Mouse (Mus musculus) embryonic facial prominence, embryonic 15.5 days (tissue): ENCODE data around the gene Arl15. TPM values are rescaled to one million over a fixed set of nuclear protein-coding genes. Genes with fewer than 3 reads are reported as not detected.

ENCODE experiments used
- ATAC-seq: fragments of 200-750 bp; cut with Nextera tagmentation; 2 replicates; pipeline ENCODE4 v1.8.0; 2017; ENCODE audit warnings: low read depth, moderate TSS enrichment; ENCODE audit not compliant: insufficient number of reproducible peaks, low FRiP score, low TSS enrichment
- H3K27ac ChIP-seq: fragments of 300-500 bp; sonication (generic); replicated peaks from 2 replicates; pipeline ENCODE4 v1.5.1; 2015; ENCODE audit warnings: mild to moderate bottlenecking, inconsistent platforms
- H3K27me3 ChIP-seq: fragments of 300-500 bp; sonication (generic); 2 replicates; pipeline ENCODE4 v1.6.1; 2015; ENCODE audit warnings: inconsistent platforms
- H3K36me3 ChIP-seq: fragments of 300-500 bp; sonication (generic); 2 replicates; pipeline ENCODE4 v1.6.1; 2015; ENCODE audit warnings: mild to moderate bottlenecking, inconsistent platforms
- H3K4me1 ChIP-seq: fragments of 300-500 bp; sonication (generic); 2 replicates; pipeline ENCODE4 v1.6.1; 2015; ENCODE audit warnings: inconsistent platforms
- H3K4me2 ChIP-seq: fragments of 300-500 bp; sonication (generic); replicated peaks from 2 replicates; pipeline ENCODE4 v1.6.1; 2015; ENCODE audit warnings: mild to moderate bottlenecking, inconsistent platforms
- H3K4me3 ChIP-seq: fragments of 300-500 bp; sonication (generic); replicated peaks from 2 replicates; pipeline ENCODE4 v1.5.1; 2015; ENCODE audit warnings: mild to moderate bottlenecking, inconsistent platforms
- H3K9ac ChIP-seq: fragments of 300-500 bp; sonication (generic); 2 replicates; pipeline ENCODE4 v1.6.1; 2015; ENCODE audit warnings: inconsistent platforms
- H3K9me3 ChIP-seq: fragments of 300-500 bp; sonication (generic); replicated peaks from 2 replicates; pipeline ENCODE4 v1.6.1; 2016; ENCODE audit warnings: inconsistent platforms
- WGBS: fragments of 180-500 bp; shearing (Covaris S2); methylation state at CpG from one replicate; pipeline ENCODE4 v1.1.7; 2015; 5-methylcytosine and 5-hydroxymethylcytosine counted together
- polyA plus RNA-seq: library from polyadenylated mRNA; unstranded; fragments of >200 nt; fragmentation: Nextera tagmentation; extraction: Ambion mirVana; gene quantifications from 2 replicates; pipeline ENCODE4 v1.2.1, GENCODE M21; 2015

Gene Arl15
- polyA plus RNA-seq, 1 experiment from 2014 or later = 11.5 TPM

GRCm38 (mm10) chr13:113830805-113831204 lies 36.5 kb downstream of the Arl15 start:
- no peak overlapping the region for H3K27ac ChIP-seq
- no peak overlapping the region for H3K4me3 ChIP-seq
- 0 out of 2 replicates have a peak, but pooled peaks cover 3% of the 10 kb centered on the region for H3K36me3 ChIP-seq
- 64% methylated on average over 3 of the region's 3 CpGs for WGBS
- ATAC-seq = no peak
- H3K27me3 ChIP-seq = no peaks in the 10 kb centered on the region
- no peak overlapping the region for H3K9ac ChIP-seq
- 0 out of 2 replicates have a peak, but pooled peaks cover 4% of the 10 kb centered on the region for H3K4me1 ChIP-seq
- H3K4me2 ChIP-seq = no peak overlapping the region
- no peaks in the 10 kb centered on the region for H3K9me3 ChIP-seq

GRCm38 (mm10) chr13:113832947-113833346 lies 38.6 kb downstream of the Arl15 start:
- H3K4me3 ChIP-seq = no peak overlapping the region
- H3K4me1 ChIP-seq = 0 out of 2 replicates have a peak, but pooled peaks cover 4% of the 10 kb centered on the region
- H3K27ac ChIP-seq = no peak overlapping the region
- no peaks in the 10 kb centered on the region for H3K9me3 ChIP-seq
- no peak for ATAC-seq
- H3K9ac ChIP-seq = no peak overlapping the region
- no peaks in the 10 kb centered on the region for H3K27me3 ChIP-seq
- no peak overlapping the region for H3K4me2 ChIP-seq
- H3K36me3 ChIP-seq = 0 out of 2 replicates have a peak, but pooled peaks cover 3% of the 10 kb centered on the region
- WGBS = 73% methylated on average over 6 of the region's 6 CpGs

- H3K4me3 ChIP-seq = no peak overlapping the region
- no peaks in the 10 kb centered on the region for H3K36me3 ChIP-seq
- no peak overlapping the region for H3K9ac ChIP-seq
- H3K27ac ChIP-seq = no peak overlapping the region
- H3K9me3 ChIP-seq = no peaks in the 10 kb centered on the region
- H3K4me2 ChIP-seq = no peak overlapping the region
- no peaks in the 10 kb centered on the region for H3K27me3 ChIP-seq
- ATAC-seq = no peak
- 0 out of 2 replicates have a peak, but pooled peaks cover 4% of the 10 kb centered on the region for H3K4me1 ChIP-seq
- 91% methylated on average over 6 of the region's 6 CpGs for WGBS
These were observed 41.6 kb downstream of the Arl15 start for GRCm38 (mm10) chr13:113835921-113836320.

- Histone ChIP-seq H3K27me3 (no peaks in the 10 kb centered on the region), H3K27ac (no peak overlapping the region), H3K9ac (no peak overlapping the region), H3K4me2 (no peak overlapping the region), H3K4me1 (0 out of 2 replicates have a peak, but pooled peaks cover 2% of the 10 kb centered on the region), H3K4me3 (no peak overlapping the region), H3K9me3 (no peaks in the 10 kb centered on the region), H3K36me3 (no peaks in the 10 kb centered on the region)
- WGBS = 94% methylated on average over 16 of the region's 16 CpGs
- no peak for ATAC-seq
These were observed 44.6 kb downstream of the Arl15 start for GRCm38 (mm10) chr13:113838601-113839576.

- Histone ChIP-seq H3K4me1 (no peaks in the 10 kb centered on the region), H3K9me3 (no peaks in the 10 kb centered on the region), H3K4me2 (no peak overlapping the region), H3K27ac (no peak overlapping the region), H3K4me3 (no peak overlapping the region), H3K9ac (no peak overlapping the region), H3K36me3 (no peaks in the 10 kb centered on the region), H3K27me3 (no peaks in the 10 kb centered on the region)
- no peak for ATAC-seq
- 60% methylated on average over 6 of the region's 6 CpGs for WGBS
These were observed 46.1 kb downstream of the Arl15 start for GRCm38 (mm10) chr13:113840421-113840820.

- no peaks in the 10 kb centered on the region for H3K9me3 ChIP-seq
- no peak overlapping the region for H3K4me3 ChIP-seq
- ATAC-seq = no peak
- no peaks in the 10 kb centered on the region for H3K36me3 ChIP-seq
- no peaks in the 10 kb centered on the region for H3K4me1 ChIP-seq
- H3K27me3 ChIP-seq = no peaks in the 10 kb centered on the region
- no peak overlapping the region for H3K27ac ChIP-seq
- 79% methylated on average over 14 of the region's 14 CpGs for WGBS
- H3K9ac ChIP-seq = no peak overlapping the region
- no peak overlapping the region for H3K4me2 ChIP-seq
These were observed 48.4 kb downstream of the Arl15 start for GRCm38 (mm10) chr13:113842411-113843309.

GRCm38 (mm10) chr13:113843310-113843649 lies 49.0 kb downstream of the Arl15 start:
- ATAC-seq = no peak
- WGBS = 70% methylated on average over 3 of the region's 3 CpGs
- no peaks in the 10 kb centered on the region for H3K27me3 ChIP-seq
- H3K36me3 ChIP-seq = no peaks in the 10 kb centered on the region
- H3K27ac ChIP-seq = no peak overlapping the region
- no peak overlapping the region for H3K9ac ChIP-seq
- H3K9me3 ChIP-seq = no peaks in the 10 kb centered on the region
- H3K4me2 ChIP-seq = no peak overlapping the region
- H3K4me1 ChIP-seq = no peaks in the 10 kb centered on the region
- H3K4me3 ChIP-seq = no peak overlapping the region

GRCm38 (mm10) chr13:113843901-113844300 lies 49.6 kb downstream of the Arl15 start:
- 95% methylated on average over 8 of the region's 8 CpGs for WGBS
- Histone ChIP-seq H3K27me3 (no peaks in the 10 kb centered on the region), H3K9me3 (no peaks in the 10 kb centered on the region), H3K9ac (no peak overlapping the region), H3K4me1 (no peaks in the 10 kb centered on the region), H3K36me3 (no peaks in the 10 kb centered on the region), H3K4me3 (no peak overlapping the region), H3K27ac (no peak overlapping the region), H3K4me2 (no peak overlapping the region)
- ATAC-seq = no peak

GRCm38 (mm10) chr13:113844717-113845116 lies 50.4 kb downstream of the Arl15 start:
- no peaks in the 10 kb centered on the region for H3K27me3 ChIP-seq
- H3K36me3 ChIP-seq = no peaks in the 10 kb centered on the region
- no peaks in the 10 kb centered on the region for H3K9me3 ChIP-seq
- no peak overlapping the region for H3K27ac ChIP-seq
- no peak overlapping the region for H3K9ac ChIP-seq
- no peaks in the 10 kb centered on the region for H3K4me1 ChIP-seq
- no peak for ATAC-seq
- no peak overlapping the region for H3K4me3 ChIP-seq
- no peak overlapping the region for H3K4me2 ChIP-seq
- 82% methylated on average over 4 of the region's 4 CpGs for WGBS

- H3K9ac ChIP-seq = no peak overlapping the region
- 72% methylated on average over 1 of the region's 1 CpGs for WGBS
- H3K27ac ChIP-seq = no peak overlapping the region
- no peaks in the 10 kb centered on the region for H3K4me1 ChIP-seq
- H3K4me3 ChIP-seq = no peak overlapping the region
- no peaks in the 10 kb centered on the region for H3K27me3 ChIP-seq
- H3K4me2 ChIP-seq = no peak overlapping the region
- no peak for ATAC-seq
- no peaks in the 10 kb centered on the region for H3K36me3 ChIP-seq
- H3K9me3 ChIP-seq = no peaks in the 10 kb centered on the region
These were observed 50.9 kb downstream of the Arl15 start for GRCm38 (mm10) chr13:113845229-113845628.

GRCm38 (mm10) chr13:113846413-113846812 lies 52.1 kb downstream of the Arl15 start:
- WGBS = 70% methylated on average over 10 of the region's 10 CpGs
- H3K9ac ChIP-seq = no peak overlapping the region
- H3K9me3 ChIP-seq = no peaks in the 10 kb centered on the region
- H3K4me1 ChIP-seq = no peaks in the 10 kb centered on the region
- no peak overlapping the region for H3K4me2 ChIP-seq
- H3K4me3 ChIP-seq = no peak overlapping the region
- H3K36me3 ChIP-seq = no peaks in the 10 kb centered on the region
- no peaks in the 10 kb centered on the region for H3K27me3 ChIP-seq
- H3K27ac ChIP-seq = no peak overlapping the region
- ATAC-seq = no peak
